Mouse (Mus musculus) megakaryocyte, embryonic 14.5 days (primary cell): Measurements from ENCODE around the gene Rasgef1c. TPM values are rescaled to one million over a fixed set of nuclear protein-coding genes. Genes with fewer than 3 reads are reported as not detected.

Experiments
- H3K27me3 ChIP-seq: replicated peaks from 2 replicates; pipeline ENCODE3; 2012; ENCODE audit warnings: inconsistent platforms
- H3K36me3 ChIP-seq: replicated peaks from 2 replicates; pipeline ENCODE3; 2012; ENCODE audit warnings: low read length, inconsistent platforms, mixed read lengths
- H3K4me1 ChIP-seq: 2 replicates; pipeline ENCODE4 v1.6.1; 2012; ENCODE audit warnings: inconsistent platforms
- H3K4me3 ChIP-seq: replicated peaks from 2 replicates; pipeline ENCODE3; 2012; ENCODE audit warnings: moderate library complexity, mild to moderate bottlenecking, inconsistent platforms
- H3K9me3 ChIP-seq: 2 replicates; pipeline ENCODE4 v1.6.1; 2012; ENCODE audit warnings: inconsistent platforms
- FLI1 ChIP-seq: IDR thresholded peaks from 2 replicates; pipeline ENCODE4 v1.6.1; 2012; ENCODE audit warnings: low read length, inconsistent platforms, mixed read lengths
- GATA1 ChIP-seq: IDR thresholded peaks from 3 replicates; pipeline ENCODE4 v1.6.1; 2012; ENCODE audit warnings: mixed read lengths, low read length, inconsistent platforms, borderline replicate concordance
- polyA plus RNA-seq: library from polyadenylated mRNA; stranded (reverse); fragments of >175 nt; gene quantifications from 2 replicates; pipeline ENCODE4 v1.2.3, GENCODE M21; 2012; ENCODE audit warnings: low replicate concordance; ENCODE audit not compliant: insufficient read depth

The Rasgef1c gene
- polyA plus RNA-seq, 1 experiment = not detected

DNA sequence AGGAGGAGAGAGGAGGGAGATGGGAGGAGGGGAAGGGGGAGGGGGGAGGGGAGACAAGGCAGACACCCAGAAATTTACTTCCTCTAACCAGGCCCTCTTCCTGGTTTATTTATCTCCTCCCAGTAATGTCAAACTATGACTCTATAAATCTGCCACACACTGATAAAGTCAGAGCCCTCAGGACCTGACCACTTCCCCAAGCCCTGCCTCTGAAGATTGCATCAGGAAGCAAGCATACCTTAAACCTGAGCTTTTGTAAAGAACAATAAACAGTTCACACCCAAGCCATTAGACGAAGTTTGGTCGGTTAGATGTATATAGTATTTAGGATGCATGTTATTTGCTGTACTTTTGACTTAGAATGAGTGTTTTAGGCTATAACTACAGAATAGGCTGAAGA is 92.9 kb downstream of the Rasgef1c start:
- no peak overlapping the region for H3K4me3 ChIP-seq
- TF ChIP-seq GATA1 (no peak), FLI1 (no peak)
- no peaks in the 10 kb centered on the region for H3K27me3 ChIP-seq
- no peaks in the 10 kb centered on the region for H3K9me3 ChIP-seq
- H3K4me1 ChIP-seq = peaks cover 40% of the 10 kb centered on the region
- no peaks in the 10 kb centered on the region for H3K36me3 ChIP-seq

DNA sequence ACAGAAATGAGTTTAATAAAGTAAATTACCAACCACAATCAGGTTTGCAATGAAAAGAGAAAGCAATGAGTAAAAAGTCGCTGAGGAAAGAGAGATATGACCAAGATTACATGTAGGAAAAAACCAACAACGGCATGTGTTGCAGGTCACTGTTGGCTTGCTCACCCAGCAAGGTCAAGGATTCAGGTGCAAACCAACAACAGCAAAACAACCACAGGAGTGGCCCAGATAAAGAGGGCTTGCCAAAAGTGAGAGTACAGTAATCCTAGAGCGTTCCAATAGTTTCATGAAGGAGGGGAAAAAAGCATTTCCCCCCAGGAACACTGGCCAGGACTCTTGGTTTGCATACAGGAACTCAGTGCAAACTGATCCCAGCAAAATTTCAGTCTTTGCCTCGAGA is 94.8 kb downstream of the Rasgef1c start:
- no peaks in the 10 kb centered on the region for H3K27me3 ChIP-seq
- no peak overlapping the region for H3K4me3 ChIP-seq
- H3K36me3 ChIP-seq = no peaks in the 10 kb centered on the region
- no peaks in the 10 kb centered on the region for H3K9me3 ChIP-seq
- H3K4me1 ChIP-seq = peaks cover 33% of the 10 kb centered on the region
- TF ChIP-seq FLI1 (no peak), GATA1 (no peak)

DNA sequence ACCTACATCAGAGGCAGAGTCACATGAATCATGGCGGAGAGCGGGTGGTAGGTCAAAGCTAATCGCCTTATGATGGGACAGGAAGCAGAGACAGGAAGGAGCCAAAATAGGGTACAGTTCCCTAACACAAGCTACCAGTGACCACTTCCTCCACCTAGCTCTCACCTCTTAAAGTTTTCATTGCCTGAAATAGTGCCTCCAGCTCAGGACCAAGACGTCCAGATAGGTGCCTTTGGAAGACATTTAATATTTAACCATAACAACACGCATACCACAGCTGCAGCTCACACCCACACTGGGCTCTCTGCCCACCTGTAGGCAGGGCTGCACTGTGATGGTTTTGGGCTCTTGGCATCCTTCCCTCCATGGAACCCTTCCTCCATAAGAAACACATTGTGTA is 95.7 kb downstream of the Rasgef1c start:
- H3K36me3 ChIP-seq = no peaks in the 10 kb centered on the region
- H3K27me3 ChIP-seq = peaks cover 2% of the 10 kb centered on the region
- no peak overlapping the region for H3K4me3 ChIP-seq
- H3K4me1 ChIP-seq = peaks cover 33% of the 10 kb centered on the region
- no peaks in the 10 kb centered on the region for H3K9me3 ChIP-seq
- TF ChIP-seq GATA1 = no peak

- H3K4me1 ChIP-seq = no peaks in the 10 kb centered on the region; the same call in 1 of the 2 replicates
- H3K9me3 ChIP-seq = no peaks in the 10 kb centered on the region
- no peak for TF ChIP-seq FLI1
- no peak for TF ChIP-seq GATA1
- peaks cover 2% of the 10 kb centered on the region for H3K27me3 ChIP-seq
- no peaks in the 10 kb centered on the region for H3K36me3 ChIP-seq
- no peak overlapping the region for H3K4me3 ChIP-seq
Observed at GRCm38 (mm10) chr11:50002853-50003252, 101.2 kb downstream of the Rasgef1c start.

GRCm38 (mm10) chr11:50007776-50008175 is 106.1 kb downstream of the Rasgef1c start:
- H3K36me3 ChIP-seq = no peaks in the 10 kb centered on the region
- H3K9me3 ChIP-seq = no peaks in the 10 kb centered on the region
- no peak for TF ChIP-seq FLI1
- no peak for TF ChIP-seq GATA1
- no peak overlapping the region for H3K4me3 ChIP-seq
- peaks cover 11% of the 10 kb centered on the region for H3K27me3 ChIP-seq
- peaks cover 15% of the 10 kb centered on the region; the same call in 1 of the 2 replicates for H3K4me1 ChIP-seq

DNA sequence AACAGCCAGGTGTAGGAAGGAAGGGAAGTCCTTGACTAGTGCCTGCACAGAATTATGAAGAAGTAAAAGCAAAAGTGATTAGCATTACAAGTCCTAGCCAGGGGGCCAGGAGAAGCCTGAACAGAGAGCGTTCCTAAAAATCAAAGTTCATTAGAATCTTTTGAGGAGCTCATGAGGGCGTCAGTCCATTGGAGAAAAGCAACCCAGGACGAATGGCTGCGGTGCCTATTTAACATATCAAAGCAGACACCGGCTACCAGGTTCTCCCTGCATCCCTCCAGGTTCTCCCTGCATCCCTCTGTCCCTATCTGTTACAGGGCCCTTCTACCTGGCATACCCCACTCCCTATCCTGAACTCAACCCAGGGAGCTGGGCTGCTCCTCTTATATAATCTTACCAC is 106.6 kb downstream of the Rasgef1c start:
- Histone ChIP-seq H3K4me1 (peaks cover 15% of the 10 kb centered on the region; the same call in 1 of the 2 replicates), H3K36me3 (no peaks in the 10 kb centered on the region), H3K9me3 (peaks cover under 1% of the 10 kb centered on the region; the same call in 1 of the 2 replicates), H3K4me3 (no peak overlapping the region), H3K27me3 (peaks cover 11% of the 10 kb centered on the region)
- TF ChIP-seq GATA1 (no peak), FLI1 (no peak)

- Histone ChIP-seq H3K4me3 (no peak overlapping the region), H3K27me3 (peaks cover 14% of the 10 kb centered on the region), H3K36me3 (no peaks in the 10 kb centered on the region), H3K9me3 (peaks cover 6% of the 10 kb centered on the region), H3K4me1 (peaks cover 30% of the 10 kb centered on the region)
- TF ChIP-seq GATA1 (no peak), FLI1 (no peak)
Observed at GRCm38 (mm10) chr11:50013016-50013415, 111.4 kb downstream of the Rasgef1c start.

DNA sequence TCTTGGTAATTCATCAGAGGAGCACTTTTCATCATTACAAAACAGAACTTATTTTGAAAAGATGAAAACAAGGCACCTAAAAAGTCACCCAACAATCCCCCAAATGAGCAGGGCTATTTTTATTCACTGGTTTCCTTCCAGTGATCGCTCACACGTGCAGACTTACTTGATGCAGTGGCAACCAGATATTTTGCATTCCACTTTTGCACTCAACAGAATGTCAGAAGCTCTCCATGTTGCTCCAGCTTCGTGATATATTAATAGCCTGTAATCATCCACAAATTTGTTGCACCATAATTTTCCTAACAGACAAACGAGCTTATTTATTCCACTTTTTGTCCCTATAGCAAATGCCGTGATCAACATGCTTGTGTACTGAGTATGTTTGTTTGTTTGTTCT is 114.9 kb downstream of the Rasgef1c start:
- H3K36me3 ChIP-seq = no peaks in the 10 kb centered on the region
- H3K9me3 ChIP-seq = peaks cover 6% of the 10 kb centered on the region
- H3K4me1 ChIP-seq = peaks cover 27% of the 10 kb centered on the region
- H3K27me3 ChIP-seq = peaks cover 9% of the 10 kb centered on the region
- no peak overlapping the region for H3K4me3 ChIP-seq
- TF ChIP-seq FLI1 = no peak
- no peak for TF ChIP-seq GATA1

DNA sequence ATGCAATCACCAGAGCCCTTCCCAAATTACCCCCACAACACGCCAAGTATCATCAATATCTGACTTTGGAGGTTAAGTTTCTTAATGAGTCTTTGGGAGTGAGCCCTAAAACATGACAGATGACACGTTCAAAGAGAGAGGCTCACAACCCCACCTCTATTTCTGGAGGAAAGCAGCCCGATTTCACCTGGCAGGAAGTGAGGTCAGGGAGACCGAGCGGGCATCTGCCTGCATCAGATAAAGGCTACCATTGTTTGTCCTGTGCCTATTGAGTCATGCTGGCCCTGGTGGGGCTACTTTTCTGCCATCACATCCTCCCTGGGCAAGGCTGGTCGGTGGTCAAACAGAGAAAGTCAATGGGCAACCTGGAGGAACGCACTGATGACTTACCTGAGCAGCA is 115.9 kb downstream of the Rasgef1c start:
- H3K9me3 ChIP-seq = peaks cover 6% of the 10 kb centered on the region
- no peak for TF ChIP-seq FLI1
- no peak for TF ChIP-seq GATA1
- H3K4me1 ChIP-seq = peaks cover 27% of the 10 kb centered on the region
- no peaks in the 10 kb centered on the region for H3K36me3 ChIP-seq
- no peak overlapping the region for H3K4me3 ChIP-seq
- peaks cover 3% of the 10 kb centered on the region for H3K27me3 ChIP-seq

DNA sequence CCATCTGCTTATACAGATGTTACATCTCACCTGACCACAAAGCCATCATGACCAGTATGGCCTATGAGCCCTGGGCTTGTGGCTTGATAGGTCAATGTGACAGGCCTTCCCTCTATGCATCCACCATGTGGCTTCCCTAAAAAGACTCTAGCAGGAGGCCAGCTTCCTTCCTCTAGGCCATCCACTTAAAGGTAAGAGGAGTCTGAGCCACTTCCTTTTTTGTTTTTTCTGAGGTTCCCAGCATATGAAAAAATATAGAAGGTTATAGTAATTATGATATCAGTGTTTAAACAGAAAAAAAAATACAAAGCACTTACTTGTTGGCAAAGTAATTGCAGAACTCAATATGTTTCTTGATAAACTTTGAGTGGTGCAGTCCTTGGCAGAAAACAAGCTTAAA is 117.2 kb downstream of the Rasgef1c start:
- TF ChIP-seq GATA1 = no peak
- TF ChIP-seq FLI1 = no peak
- Histone ChIP-seq H3K4me3 (peak overlapping the region; percentile 57), H3K27me3 (no peaks in the 10 kb centered on the region), H3K9me3 (0 out of 2 replicates have a peak, but pooled peaks cover under 1% of the 10 kb centered on the region), H3K4me1 (peaks cover 32% of the 10 kb centered on the region), H3K36me3 (no peaks in the 10 kb centered on the region)

- Histone ChIP-seq H3K36me3 (no peaks in the 10 kb centered on the region), H3K4me1 (peaks cover 48% of the 10 kb centered on the region), H3K27me3 (no peaks in the 10 kb centered on the region), H3K9me3 (no peaks in the 10 kb centered on the region), H3K4me3 (no peak overlapping the region)
- no peak for TF ChIP-seq GATA1
- no peak for TF ChIP-seq FLI1
Observed at GRCm38 (mm10) chr11:50022085-50022484, 120.5 kb downstream of the Rasgef1c start.
